Mouse (Mus musculus) left cerebral cortex, postnatal 36 days (tissue): ENCODE measurements around the gene Wnt1. TPM values are rescaled to one million over a fixed set of nuclear protein-coding genes. Genes with fewer than 3 reads are reported as not detected.
"Not testable (repeated sequence)": the region's sequence is repeated elsewhere in the genome, so short reads cannot be mapped to it uniquely, and the experiment has no call there.

ENCODE experiments used
- DNase-seq, 2 experiments: peaks; one replicate each; pipeline ENCODE4 v3.0.0; 2021 to 2022; ENCODE audit warnings: low spot score in 2 of 2, mixed read lengths in 1 of 2
- intact Hi-C: fragments of 180-260 bp; cut with DNase I; formaldehyde crosslinking; loops from one replicate; pipeline ENCODE4 v1.15.1; 2025
- total RNA-seq, 2 experiments: library from RNA; stranded (reverse); gene quantifications; 2 replicates each; pipeline ENCODE4 v1.2.3; 2021

Gene Wnt1
- total RNA-seq, 2 experiments from 2014 or later, result not detected

DNA sequence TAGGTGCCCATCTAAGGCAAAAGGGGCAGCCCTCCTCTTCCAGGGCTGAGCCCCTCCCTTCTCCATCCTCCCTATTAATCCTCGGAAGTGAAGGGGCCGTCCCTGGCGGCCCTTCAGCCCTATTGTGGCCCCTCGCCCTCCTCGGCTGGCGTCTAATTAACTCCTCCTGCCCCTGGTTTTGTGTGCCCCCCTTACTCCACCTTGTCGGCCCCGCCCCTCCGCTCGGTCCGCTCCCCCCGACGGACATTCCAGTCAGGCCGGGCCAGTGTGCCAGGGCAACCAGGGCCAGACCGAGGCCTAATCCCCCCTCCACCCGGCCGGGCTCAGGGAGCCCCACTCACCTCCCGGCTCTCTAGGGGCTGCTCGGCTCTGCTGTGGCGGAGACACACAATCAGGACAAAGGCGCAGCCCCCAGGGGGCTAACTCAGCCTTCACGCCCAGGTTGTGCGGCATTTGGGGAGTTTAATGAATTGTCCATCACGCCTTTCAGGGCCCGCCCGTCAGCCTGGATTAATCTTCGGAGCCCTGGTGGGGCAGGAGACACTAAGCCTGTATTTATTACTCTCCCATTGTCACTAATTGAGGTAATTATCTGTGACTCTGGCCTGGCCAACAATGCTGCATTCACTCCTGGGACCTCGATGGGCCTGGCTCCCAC lies 8.3 kb downstream of the Wnt1 start:
- DNase-seq, result no peak
- intact Hi-C loops, result loop anchor here (5.0 kb wide), 1 partner anchor 36 kb away; the partner anchor contains the start of gene Arf3

DNA sequence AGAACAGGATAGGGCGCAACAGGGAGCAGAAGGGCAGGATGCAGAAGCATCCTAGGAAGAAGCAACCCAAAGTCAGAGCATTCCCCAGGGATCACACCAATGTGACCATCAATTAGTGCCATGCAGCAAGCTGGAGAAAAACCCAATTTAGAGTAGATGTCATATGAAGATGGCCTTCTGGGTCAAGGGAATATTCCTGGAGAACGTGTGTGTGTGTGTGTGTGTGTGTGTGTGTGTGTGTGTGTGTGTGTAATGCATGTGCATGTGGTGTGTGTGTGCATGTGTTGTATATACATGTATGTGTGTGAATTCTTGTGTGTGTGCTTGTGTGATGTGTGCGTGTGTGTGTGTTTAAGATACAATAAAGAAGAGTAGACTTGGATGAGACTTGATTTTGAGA lies 9.2 kb downstream of the Wnt1 start:
- DNase-seq, result no peak
- intact Hi-C loops, result loop anchor here (5.0 kb wide), 1 partner anchor 37 kb away; the partner anchor contains the start of gene Arf3

DNA sequence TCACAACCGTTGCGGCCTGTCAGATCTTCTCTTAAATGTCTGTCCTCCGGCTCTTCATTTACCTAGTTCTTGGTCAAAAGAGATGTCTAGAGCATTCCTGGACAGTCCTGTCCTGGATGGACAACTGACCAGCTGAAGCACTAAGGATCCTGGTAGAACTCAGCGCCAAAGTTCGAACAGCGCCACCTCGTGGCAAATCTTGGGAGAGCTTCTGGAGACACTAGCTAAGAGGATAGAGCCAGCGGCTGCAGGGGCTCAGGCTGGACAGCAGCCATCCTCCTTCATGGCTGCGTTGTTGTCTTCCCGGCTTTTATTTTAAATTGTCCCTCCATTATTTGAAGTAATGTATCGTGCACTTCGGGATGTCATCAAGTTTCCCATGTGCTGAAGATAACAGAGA lies 9.7 kb downstream of the Wnt1 start:
- peak; percentile 71 to 76 for DNase-seq
- intact Hi-C loops, result loop anchor here (5.0 kb wide), 1 partner anchor 37 kb away; the partner anchor contains the start of gene Arf3

DNA sequence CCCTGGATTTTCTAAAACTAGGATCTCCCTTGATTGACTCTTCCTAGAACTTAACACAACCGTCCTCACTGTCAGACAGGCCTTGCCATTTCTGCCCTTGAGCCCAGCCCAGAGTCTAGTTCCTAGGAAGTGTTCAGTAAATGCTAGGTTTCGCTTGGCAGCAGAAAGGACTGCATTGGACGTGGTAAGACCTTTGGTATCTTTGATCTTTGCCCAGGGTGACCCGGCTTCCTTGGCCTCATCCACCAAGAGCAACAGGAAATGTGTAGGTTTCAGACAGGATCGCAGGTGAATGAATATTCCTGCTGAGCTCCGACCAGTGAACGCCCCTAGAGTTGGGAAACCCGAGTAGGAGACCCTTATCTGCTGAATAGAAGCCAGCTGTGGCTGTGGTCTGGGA lies 13.3 kb downstream of the Wnt1 start:
- intact Hi-C loops, result no loop called here
- DNase-seq, result no peak

DNA sequence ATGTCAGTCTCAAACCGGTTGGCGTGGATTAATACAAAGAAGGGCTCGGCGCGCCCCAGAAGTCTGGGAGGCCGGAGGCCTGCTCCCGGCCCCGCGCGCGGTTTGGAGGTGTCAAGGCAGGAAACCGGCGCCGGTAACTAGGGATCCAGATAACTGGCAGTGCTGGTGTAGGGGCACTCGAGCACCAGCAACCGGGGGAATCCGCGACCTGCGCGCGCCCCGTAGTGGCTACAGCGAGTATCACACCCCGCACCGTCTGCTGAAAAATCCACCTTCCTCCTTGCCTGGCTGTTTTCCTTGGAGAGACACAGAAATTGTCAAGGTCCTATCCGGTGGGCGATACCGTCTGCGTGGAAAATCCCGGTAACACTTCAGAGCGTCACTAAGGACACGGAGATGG lies 14.4 kb downstream of the Wnt1 start:
- DNase-seq, result peak; percentile 89 to 90
- intact Hi-C loops, result no loop called here

DNA sequence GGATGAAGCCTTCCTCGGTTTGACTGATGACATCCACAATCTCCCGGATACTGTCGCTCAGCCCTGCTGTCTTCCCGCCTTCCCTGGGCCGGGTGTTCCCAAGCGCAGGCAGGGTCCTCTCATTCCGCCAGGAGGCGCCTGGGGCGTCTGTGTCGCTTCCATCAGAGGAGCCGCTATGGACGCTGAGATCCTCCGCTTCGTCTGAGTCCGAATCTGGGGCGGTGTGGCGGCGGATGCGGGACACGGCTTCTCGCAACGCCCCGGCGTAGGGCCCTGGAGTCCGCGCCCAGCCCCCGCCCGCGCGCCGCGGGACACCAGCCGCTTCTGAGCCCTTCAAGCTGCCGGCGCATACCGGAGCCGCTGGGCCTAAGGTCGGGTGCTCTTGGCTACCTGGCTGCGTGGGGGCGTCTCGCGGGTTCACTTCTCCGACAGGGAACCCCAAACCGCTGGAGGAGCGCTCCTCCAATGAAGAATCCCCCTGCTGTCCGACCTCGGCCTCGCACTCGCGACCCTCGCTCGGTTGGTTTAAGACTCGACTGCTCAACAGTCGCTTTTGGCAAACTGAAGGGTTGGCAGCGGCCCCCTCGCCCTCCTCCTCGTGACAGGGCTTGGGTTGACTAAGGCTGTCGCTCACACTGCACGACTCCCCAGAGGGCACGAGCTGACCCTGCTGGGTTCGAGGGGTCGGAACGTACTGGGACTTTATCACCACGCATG lies 15.8 kb downstream of the Wnt1 start:
- intact Hi-C loops, result no loop called here

DNA sequence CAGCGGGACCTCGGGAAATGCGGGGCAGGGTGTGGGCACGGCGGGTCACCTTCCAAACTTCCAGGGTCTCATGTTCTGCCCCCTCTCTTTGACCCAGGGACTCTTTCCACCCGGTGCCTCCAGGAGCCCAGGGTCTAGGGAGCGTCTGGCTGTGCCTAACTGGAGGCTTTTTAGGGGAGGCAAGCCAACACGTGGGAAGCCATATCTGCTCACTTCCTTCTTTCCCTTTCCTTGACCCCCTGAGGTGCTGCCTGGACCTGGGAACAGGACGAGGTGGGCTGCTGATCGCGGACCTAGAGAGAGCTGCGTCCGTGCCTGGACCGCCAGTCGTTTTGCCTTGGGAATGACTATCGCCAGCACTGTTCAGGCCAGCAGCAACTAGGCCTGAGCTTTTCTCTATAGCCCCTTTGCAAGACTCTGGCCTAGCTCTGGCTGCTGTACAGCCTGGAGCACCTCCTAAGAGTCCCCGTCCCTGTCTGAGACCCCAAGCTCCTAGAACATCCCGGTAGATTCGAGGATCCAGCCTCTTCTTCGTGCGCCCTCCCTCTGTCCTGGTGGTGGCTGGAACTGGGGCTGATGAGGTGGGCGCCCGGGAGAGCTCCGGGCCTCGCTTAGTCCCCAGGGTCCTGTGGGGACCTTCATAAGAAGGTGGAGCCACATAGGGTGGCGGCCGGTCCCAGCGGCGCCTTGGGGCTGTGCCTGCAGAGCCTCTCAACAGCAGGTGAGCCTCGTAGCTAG lies 16.6 kb downstream of the Wnt1 start:
- intact Hi-C loops, result no loop called here
- no peak for DNase-seq

More for the DNA sequence above, 15.8 kb downstream of the Wnt1 start:
- peak; percentile 75 to 80 for DNase-seq

DNA sequence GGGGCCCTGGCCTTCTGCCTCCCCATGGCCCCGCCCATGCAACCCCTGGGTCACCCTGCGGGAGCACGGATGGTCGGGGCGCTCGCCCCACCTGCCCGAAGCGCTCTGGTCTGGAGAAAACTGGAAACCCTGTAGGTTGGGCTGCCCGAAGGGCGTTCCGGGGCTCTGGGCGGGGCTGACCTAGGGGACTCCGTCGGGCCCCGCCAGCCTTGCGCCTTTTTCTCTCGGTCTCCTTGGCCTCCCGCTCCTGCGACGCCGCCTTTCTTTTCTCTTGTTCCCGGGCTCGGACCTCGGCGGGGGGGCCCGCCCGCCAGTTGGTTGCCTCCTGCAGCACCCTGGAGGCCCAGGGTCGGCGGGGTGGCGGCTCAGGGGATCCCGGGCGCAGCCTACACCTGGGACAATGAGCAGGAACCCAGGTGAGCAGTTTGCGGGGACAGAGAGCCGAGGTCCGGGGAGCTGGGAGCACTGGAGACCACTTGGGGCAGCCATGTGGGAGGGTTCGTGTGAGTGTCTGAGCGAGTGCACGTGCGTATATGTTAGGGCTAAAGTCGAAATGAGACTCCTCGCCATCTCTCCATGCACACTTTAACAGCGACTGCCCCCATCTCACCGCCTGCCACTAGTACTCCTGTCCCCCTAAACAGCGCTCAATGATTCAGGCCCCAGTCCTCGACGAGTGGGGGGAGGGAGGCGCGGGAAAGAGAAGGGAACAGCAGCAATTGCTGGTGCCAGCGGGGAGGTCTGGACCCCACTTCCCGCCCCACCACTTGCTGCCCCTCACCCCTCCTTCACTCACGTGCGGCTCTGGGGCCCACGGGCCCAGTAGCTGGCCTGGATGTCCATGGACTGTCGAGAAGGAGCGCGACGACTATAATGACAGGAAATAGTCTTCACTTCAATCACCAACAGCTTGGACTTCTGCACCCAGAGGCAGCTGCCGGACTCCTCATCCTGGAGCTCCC lies 17.4 kb downstream of the Wnt1 start:
- peak in 1 of 2 experiments; percentile 56 for DNase-seq
- intact Hi-C loops, result no loop called here

DNA sequence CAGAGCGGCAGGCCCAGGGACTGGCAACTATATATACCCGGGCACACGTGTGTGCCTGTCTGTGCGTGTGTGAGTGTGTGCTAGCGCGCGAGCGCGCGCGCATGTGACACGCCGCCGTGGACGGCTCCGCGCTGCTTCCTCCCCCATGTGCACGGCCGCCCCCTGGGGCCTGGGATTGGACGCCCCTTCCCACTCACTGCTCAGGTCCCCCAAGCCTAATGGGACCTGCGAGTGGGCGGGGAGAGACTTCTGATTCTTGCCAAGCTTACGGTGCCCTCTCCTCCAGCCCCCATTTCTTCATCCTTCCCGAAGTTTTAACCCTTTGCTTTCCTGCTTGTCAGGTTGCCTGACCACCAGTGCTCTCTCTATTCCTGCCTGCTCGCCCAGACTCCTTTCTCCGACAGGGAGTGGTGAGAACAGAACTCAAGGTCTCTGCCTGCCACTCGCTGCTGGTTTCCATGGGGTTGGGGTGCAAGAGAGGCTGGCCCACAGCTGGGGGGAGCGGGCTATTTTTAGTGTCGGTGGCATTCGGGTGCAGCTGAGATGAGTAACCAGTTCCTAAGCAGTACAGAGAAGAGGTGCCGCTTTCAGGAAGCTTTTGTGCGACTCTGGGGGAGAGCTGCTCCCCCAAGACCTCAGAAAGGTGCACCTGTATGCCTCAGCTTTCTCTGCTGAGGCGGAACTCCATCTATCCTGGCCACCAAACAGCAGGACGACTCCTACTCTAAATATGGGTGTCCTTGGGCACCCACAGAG lies 18.4 kb downstream of the Wnt1 start:
- intact Hi-C loops, result loop anchor here (2.0 kb wide), 1 partner anchor 23 kb away; the partner anchor contains the start of gene Prkag1
- DNase-seq, result peak; percentile 87

DNA sequence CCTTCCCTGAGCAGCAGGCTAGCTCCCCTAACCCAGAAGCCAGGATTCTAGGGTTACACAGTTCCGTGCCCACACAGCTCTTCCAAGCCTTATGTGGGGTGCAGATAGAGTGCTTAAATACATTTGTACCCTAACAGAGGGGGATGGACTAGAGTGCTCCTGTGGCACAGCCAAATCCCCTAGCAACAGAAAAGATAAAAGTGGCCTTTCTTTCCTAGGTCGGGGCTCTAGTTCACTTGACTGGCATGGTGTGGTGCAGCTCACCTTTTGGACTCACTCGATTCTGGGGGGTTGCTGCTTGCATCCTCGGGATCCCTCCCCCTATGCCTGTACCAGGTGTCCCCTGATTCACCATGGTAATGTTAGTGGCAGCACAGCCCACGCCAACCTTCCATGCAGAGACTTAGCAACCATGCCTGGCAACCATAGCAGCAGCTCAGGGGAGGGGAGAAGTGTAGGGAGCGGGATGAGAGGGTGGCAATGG lies 19.0 kb downstream of the Wnt1 start:
- intact Hi-C loops, result loop anchor here (2.0 kb wide), 1 partner anchor 22 kb away; the partner anchor contains the start of gene Prkag1
- peak; percentile 88 for DNase-seq

DNA sequence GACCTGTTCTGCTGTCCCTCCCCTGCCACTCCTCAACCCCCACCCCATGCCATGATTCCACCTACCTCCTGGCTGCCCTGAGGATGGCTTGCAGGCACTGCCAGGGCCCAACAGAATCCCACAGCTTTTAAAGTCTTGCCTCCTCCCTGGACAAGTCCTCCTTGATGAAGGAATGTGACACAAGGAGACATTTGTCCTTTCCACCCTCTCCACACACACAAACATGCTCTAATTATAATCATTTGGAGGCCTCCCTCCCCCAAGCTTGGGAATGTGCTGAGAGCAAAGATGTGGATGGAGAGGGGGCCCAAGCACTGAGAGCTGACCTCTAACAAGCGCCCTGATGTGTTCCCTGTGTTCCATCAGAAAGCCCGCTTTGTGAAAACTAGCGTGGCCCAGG lies 19.7 kb downstream of the Wnt1 start, which contains the start of gene Ddn:
Gene Ddn, minus strand, starts transcription at position 101 of the 400 bp plus-strand sequence.
- intact Hi-C loops, result loop anchor here (2.0 kb wide), 1 partner anchor 21 kb away; the partner anchor contains the start of gene Prkag1
- no peak for DNase-seq

DNA sequence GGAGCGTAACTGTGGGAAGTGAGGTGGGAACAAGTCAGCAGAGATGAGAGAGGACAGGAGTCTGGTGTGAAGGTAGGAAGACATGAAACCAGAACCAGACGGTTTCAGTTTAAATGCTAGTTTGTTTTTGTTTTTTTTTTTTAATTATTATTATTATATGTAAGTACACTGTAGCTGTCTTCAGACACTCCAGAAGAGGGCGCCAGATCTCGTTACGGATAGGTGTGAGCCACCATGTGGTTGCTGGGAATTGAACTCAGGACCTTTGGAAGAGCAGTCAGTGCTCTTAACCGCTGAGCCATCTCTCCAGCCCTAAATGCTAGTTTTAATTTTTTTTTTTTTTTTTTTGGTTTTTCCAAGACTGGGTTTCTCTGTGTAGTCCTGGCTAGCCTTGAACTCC lies 20.6 kb downstream of the Wnt1 start:
- intact Hi-C loops, DNase-seq: not testable (repeated sequence)

DNA sequence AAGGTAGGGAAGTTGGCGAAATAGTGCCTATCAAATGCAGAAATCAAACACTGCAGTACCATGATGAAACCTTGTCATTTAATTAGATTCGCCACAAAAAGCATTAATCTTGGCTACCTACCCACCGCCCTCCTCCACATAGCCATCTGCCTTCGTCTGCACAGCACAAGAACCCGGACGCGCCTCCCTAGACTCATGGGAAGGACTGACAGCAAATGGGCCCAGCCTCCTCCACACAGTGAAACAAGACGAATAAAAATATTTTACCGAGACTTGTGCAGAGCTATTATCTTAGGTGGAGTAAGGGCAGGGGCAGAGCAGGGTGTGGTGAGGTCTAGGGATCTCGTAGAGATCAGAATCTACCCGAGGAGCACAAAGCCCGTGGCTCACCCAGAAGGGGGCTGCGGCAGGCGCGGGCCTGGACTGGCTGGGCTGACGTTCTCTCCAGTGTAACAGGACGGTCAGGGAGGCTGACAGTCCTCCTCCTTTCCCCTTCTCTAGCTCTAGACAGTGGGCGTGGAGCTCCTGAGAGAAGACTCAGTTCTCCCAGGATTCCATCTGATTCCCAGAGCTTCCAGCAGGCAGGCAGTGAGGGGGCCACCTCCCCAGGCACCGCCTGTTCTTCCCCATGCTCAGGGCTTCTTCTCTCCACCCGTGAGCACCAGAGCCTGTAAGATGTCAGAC lies 23.2 kb downstream of the Wnt1 start:
- intact Hi-C loops, result no loop called here
- DNase-seq, result peak; percentile 79 to 80

DNA sequence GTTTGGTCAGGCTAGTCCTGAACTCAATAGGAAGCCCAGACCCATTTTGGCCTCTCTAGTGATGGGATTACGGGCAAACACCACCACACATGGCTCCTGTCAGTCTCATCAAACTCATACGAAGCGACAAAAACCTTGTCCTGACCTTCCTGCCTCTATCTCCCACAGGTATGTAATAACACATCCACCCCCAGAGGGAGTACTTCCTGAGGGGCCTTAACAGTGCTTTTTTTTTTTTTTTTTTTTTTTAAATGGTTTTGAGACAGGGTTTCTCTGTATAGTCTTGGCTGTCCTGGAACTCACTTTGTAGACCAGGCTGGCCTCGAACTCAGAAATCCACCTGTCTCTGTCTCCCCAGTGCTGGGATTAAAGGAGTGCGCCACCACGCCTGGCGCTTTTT lies 28.5 kb downstream of the Wnt1 start:
- no peak for DNase-seq
- intact Hi-C loops, result no loop called here

DNA sequence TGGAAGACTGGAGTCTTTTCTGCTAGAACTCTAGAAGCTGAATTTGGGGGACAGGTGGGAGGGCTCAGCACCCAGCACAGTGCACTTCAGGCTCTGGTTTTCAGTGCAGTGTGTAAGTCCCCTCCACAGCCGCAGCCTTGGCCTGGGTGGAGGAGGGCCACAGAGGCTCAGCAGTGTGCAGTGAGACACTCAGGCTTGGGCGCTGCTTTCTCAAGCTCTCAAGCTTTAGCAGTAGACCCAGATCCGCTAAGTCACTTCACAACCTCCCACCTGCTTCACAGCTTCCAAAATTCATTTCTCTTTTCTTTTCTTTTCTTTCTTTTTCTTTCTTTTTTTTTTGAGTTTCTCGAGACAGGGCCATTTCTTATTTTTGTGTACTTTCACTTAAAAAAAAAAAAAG lies 31.3 kb downstream of the Wnt1 start:
- intact Hi-C loops, result no loop called here

DNA sequence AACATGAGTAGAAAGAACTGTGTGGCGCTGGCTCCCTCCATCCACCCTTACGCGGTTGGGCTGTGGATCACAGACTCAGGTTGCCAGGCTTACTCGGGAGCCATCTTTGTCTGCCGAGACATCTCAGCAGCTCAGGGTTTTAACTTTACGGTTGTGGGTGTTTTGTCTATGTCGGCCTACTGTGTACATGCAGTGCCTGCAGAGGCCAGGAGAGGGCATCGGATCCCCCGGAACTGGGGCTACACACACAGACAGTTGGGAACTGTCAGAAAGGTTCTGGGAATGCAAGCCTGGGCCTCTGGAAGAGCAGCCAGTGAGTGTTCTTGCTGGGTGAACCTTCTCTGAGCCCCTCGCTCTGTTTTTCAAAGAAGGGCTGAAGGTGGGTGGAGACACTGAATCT lies 31.7 kb downstream of the Wnt1 start:
- intact Hi-C loops, result no loop called here
- DNase-seq, result no peak

More for the DNA sequence above, 31.3 kb downstream of the Wnt1 start:
- no peak for DNase-seq

DNA sequence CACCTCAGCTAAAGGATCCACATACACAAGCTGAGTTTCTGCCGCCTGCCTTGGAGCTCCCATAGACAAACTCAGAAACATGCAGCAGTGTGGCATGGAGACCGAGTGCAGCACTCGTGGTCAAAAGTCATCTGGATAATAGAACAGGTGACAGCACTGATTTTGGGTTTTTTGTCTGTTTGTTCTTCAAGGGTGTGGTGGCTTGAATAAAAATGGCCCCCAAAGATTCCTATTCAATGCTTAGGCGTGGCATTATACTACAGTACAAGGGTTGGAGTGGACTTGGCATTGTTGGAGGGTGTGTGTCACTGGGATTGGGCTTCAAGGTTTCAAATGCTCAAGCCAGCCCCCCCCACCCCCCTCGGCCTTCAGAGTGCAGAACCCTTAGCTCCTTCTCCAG lies 32.5 kb downstream of the Wnt1 start:
- DNase-seq, result no peak
- intact Hi-C loops, result no loop called here

DNA sequence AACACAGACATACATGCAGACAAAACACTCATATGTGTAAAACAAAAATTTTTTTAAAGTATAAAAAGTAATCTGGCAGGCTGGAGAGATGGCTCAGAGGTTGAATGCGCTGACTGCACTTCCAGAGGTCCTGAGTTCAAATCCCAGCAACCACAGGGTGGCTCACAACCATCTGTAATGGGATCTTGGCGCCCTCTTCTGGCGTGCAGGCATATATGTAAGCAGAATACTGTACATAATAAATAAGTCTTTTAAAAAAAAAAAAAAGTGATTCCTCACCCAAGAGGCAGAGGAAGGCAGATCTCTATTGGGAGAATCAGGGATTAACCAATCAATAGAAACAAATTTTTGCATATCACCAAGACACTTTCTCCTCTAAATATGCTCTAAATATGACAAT lies 33.8 kb downstream of the Wnt1 start:
- DNase-seq, result no peak
- intact Hi-C loops, result no loop called here
